Mouse (Mus musculus) kidney, postnatal 4 days (tissue): Measurements from ENCODE around the gene Tdp2.
A peak's percentile ranks its signal among the peaks of the same experiment; 100 is the strongest.

Experiments used
- DNase-seq, 2 experiments: peaks; one replicate each; pipeline ENCODE4 v3.0.0; 2021; ENCODE audit warnings: mixed read lengths in 2 of 2

The Tdp2 gene

GRCm38 (mm10) chr13:24831353-24832130 lies at the start of gene Tdp2, which contains the start of gene Acot13:
Gene Tdp2, plus strand, starts transcription at chr13:24831679.
Gene Acot13, minus strand, starts transcription at chr13:24831540.
- DNase-seq: peak; percentile 95 to 98

DNA sequence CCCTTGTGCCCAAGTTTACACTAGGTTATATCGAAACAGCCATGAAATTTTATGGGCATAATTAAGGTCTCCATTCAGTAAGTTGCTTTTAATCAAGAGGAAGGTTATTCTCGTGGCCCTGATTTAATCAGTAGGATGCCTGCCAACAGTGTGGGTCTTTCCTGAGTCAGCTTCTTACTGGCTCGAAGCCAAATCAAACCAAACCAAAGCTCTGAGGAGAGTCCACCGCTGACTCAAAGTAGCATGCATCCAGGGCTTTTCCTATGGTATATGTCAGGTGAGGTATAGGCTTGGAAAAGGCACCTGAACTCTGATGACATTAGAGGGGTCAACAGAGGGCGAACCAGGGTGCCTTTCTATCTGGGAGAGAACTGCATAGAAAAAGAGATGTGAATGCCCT lies 49.6 kb upstream of the Tdp2 start:
- DNase-seq: peak in 1 of 2 experiments; percentile 26

DNA sequence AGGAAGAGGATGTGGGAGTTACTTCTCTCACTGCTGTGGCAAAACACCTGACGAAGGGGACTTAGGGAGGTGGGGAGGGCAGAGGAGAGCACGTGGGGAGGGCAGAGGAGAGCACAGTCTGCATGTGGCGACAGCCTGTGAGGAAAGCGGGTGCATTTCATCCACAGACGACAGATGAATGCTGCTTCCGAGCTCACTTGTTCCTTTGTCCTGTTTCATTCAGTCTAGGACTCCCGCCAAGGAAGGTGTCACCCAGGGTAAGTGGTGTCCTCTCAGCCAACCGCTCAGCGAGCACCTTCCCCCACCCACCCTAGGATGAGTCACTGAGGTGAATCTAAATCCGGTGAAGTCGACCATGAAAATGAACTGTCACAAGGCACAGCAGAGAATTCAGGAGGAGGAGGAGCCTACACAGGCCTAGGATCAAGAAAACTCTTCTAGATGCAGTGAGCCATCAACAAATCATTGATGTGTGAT lies 45.4 kb upstream of the Tdp2 start:
- peak in 1 of 2 experiments; percentile 35 for DNase-seq

GRCm38 (mm10) chr13:24787477-24787876 lies 44.0 kb upstream of the Tdp2 start:
- DNase-seq: no peak

DNA sequence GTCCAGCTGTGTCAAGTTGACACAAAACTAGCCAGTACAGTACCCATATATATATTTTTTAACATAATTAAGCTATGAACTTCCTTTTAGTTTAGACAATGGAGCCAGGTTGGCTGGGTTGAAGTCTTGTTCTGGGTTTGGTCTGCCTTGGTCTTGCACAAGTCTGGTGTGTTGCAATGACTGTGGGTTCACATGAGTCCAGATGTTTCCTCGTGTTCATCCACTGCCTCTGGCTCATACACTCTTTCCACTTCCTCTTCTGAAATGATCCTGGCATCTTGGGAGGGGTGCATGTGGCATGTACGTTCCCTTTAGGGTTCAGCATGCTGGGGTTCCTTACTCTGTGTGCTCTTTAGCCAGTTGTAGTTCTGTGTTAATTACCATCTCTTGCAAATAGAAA lies 40.1 kb upstream of the Tdp2 start:
- DNase-seq: no peak

GRCm38 (mm10) chr13:24792411-24793045 lies 39.0 kb upstream of the Tdp2 start:
- DNase-seq: no peak

DNA sequence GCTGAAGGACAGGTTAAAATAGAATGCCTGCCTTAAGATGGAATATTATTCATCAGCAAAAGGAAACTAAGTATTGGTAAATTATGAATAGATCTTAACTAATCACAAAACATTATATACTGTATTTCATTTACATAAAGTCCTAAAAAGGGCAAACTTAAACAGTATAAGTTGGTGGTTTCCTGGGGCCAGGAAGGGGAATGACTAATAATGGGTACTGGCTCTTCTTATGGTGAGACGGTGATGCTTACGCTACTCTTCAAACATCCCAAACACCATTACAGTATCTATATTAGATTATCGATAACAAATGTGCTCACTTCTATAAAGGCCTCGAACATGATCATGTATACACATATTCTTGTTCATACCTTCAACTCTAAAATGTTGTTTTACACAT lies 32.8 kb upstream of the Tdp2 start:
- DNase-seq: no peak

DNA sequence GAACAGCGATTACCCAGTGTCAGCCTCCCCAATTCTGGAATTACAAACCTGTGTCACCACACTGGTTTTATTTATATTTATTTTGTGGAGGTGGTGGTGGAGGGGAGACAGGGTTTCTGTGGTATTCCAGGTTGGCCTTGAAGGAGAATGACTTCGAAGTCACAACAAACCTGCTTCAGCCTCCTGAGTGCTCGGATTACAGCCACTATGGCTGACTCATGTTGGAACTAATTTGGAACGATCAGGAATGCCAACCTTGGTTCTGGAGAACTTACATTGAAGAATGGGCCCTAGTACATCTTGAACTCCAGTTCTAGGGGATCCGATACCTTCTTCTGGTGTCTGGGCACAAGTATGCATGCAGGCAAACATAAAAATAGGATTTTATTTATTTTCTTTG lies 32.1 kb upstream of the Tdp2 start:
- DNase-seq: no peak

DNA sequence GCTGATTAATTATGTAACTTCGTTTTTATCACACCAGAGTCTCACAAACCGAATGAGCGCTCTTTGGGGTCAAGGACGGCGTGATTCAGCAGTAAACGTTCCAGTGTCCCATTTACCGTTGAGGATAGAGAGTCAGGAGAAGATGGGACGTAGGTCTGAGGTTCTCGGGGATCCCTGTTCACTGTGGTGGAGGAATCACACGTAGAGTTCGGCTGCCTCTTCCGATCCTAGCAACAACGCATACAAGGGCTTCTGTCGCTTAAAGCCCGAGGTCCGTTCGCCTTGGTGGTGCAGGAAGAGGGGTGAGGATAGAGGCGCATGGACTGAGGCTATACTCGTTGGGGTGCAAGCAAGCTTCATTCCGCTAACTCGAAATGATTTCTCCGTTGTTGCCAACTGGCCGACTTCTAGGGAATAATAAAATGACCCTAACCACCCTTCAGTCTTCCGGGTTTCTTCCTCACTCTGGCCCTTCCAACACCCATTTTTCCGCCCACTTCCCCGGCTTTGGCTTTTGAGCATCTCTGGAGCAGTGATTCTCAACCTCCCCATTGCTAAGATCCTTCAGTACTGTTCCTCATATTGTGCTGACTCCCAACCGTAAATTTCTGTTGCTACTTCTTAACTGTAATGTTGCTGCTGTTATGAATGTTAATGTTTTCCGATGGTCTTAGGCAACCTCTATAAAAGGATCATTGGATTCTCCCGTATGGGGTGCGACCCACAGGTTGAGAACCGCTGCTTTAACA lies 31.4 kb upstream of the Tdp2 start:
- DNase-seq: peak; percentile 42 to 61

DNA sequence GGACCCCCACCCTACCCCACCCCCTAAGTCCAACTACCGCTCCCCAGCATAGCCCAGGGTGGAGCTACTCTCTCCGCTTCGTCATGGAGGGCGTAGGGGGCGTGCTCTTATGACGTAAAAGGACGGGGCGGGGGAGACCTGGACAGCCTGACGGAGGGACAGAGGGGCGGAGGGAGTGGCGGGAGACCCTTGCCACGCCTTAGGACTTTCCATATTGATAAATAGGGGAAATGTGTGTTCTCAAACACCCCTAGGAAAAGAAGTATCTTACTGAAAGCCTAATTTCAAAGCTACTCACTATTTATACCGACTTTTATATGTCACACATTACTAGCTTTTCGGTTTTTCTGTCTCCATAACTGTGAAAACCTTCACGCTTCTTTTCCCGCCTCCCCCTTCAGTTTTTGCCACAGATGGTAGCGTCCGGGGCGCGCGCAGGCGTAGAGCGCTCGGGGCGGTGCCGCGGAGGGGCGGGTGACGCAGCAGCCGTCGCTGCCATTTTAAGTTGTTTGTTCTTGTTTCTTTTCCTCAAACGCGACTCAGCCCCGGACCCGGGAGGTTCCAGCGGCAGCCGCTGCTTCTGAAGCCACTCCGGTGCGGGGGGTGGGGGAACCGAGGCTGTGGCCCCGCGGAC lies 30.7 kb upstream of the Tdp2 start:
- DNase-seq: peak; percentile 97 to 98

DNA sequence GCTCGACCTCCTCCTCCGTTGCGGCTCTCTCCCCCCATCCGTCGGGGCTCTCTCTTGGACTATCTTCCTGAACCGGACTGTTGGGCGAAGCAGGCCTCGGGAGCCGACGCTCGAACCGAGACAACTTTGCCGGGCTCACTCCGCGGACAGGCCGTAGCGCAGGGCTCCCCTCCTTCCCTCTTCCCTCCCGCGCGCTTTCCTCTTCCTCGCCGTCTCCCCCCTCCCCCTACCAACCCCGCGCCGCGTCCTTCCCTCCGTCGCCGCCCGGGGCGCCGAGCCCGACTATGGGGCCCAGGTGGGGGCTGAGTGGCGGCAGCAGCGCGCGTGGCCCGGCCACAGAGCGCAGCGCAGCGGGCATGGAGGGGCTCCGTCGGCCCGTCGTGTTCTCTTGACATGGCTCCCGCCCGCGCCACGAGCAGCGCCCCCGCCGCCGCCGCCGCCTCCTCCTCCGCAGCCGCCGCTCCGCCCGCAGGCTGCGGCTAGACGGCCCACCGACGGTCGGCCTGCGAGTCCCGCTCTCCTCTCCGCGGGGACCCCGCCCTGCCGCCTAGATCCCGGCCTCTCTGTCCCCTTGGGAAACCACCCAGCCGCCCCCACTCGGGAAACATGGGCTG lies 30.1 kb upstream of the Tdp2 start, which contains the start of gene BC005537:
Gene BC005537, plus strand, starts transcription at position 350 of the 614 bp plus-strand sequence.
- peak; percentile 68 to 79 for DNase-seq

DNA sequence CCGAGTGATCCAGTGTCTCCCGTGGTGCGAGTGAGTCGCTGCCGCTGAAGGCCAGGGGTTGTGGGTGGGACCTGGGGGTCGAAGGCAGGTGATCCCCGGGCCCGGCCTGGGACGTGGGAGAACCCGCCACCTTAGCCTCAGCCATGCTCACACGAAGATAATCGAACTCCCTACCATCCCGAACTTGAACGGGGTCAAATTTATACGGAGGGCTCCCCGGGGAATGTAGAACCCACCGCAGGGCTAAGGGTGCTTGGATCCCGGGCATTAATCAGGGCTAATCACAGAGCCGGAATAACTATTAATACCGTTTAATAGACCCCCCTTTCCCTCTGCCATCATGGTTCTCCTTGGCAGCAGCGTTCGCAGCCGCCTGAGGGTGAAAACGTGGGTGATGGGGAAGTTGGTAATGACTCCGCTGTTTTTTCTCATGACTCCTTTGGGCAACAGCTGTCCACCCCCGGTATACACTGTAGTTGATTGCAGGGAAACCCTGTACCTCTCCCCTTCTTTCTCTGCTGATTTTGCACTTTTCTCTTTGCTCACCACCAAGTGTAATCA lies 29.3 kb upstream of the Tdp2 start:
- DNase-seq: peak; percentile 31 to 39

- DNase-seq: no peak
Observed at GRCm38 (mm10) chr13:24803196-24803595, 28.3 kb upstream of the Tdp2 start.

GRCm38 (mm10) chr13:24806079-24806478 lies 25.4 kb upstream of the Tdp2 start:
- DNase-seq: no peak

GRCm38 (mm10) chr13:24812521-24812920 lies 19.0 kb upstream of the Tdp2 start:
- DNase-seq: no peak

GRCm38 (mm10) chr13:24814616-24815015 lies 16.9 kb upstream of the Tdp2 start:
- DNase-seq: no peak

GRCm38 (mm10) chr13:24816125-24817092 lies 15.1 kb upstream of the Tdp2 start:
- peak; percentile 21 to 38 for DNase-seq

- no peak for DNase-seq
Observed at GRCm38 (mm10) chr13:24819931-24820330, 11.5 kb upstream of the Tdp2 start.

DNA sequence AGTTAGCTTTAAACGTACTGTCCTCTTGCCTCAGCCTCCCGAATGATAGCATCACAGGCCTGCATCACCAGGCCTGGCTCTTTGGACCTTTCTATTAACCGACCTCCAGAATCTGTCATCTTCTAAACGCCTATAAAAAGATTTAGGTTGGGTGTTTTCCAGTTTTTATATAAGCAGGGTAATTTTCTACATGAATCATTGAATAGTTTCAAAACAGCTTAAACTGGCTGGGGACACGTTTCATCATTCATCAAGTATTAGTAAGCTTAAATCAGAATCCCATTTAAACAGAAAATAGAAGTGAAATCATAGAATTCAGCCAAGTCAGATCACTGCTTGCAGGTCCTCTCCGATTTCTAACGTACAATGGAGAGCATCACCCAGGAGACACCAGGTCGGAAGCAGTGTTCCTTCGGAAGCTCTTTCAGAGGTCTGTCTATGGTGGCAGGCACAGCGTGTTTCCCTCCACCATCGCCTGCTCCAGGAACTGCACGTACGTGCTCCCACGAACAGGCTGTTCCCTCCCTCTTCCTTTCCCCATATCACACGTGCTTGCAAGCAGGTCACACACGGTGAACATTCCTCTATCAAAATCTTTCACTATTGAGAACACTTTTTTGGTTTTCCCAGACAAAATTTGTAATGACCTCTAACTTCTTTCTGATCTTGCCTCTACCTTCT lies 8.7 kb upstream of the Tdp2 start:
- no peak for DNase-seq

DNA sequence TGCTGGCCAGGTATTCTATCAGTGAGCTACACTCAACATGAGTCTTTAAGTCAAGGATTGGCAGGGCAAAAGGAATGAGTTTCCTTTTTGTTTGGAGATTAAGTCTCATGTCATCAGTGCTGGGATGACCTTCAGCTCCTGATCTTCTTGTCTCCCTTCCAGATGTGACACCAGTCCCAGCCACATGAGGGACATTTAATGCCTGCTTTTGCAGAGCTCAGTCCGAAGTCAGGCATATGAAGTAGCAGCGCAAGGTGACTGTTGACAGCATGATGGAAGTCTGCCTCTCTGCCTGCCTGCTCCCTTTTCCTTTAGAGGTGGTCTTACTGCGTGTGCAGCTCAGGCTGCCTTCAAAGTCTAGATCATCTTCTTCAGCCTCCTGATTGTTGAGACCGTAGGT lies 6.8 kb upstream of the Tdp2 start:
- DNase-seq: no peak
